Mouse (Mus musculus): ENCODE data around the gene Tom1.

Tom1 gene

DNA sequence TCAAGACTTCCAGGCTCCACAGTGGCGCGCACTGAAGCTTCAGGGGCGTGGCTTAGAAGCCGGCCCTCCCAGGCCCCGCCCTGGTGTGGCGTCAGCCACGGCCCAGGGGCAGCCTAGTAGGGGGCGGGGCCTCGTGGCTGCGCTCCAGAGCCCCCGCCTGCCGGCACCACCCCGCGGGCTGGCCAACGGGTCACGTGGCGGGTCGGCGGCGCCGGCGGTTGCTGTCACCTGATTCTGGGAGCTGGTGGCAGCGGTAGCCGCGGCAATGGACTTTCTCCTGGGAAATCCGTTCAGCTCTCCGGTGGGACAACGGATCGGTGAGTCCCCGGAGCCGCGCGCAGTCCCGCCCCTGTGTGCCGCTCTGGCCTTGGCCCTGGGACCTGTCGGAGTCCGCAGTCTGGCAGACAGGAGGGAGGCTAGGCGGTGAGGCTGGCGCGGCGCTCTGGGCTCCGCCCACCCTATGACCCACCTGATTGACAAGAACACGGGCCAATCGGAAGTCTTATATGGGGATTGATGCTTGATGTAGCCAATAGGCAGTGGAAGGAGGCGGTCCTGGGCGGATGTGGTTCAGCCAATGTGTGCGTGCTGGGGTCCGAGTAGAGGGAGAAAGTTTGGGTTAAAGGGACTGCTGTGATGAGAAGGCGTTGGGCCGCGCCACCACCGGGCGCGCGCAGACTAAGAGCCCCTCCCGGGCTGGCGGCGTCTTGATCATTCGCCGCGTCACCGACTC, at the start of gene Tom1:
Gene Tom1, plus strand, starts transcription at position 195 of the 733 bp plus-strand sequence.
- DNase-seq (ENCODE audit: low spot score): peak; percentile 96

GRCm38 (mm10) chr8:74987436-74987835, 46.1 kb upstream of the Tom1 start:
- DNase-seq (ENCODE audit: low spot score): no peak

DNA sequence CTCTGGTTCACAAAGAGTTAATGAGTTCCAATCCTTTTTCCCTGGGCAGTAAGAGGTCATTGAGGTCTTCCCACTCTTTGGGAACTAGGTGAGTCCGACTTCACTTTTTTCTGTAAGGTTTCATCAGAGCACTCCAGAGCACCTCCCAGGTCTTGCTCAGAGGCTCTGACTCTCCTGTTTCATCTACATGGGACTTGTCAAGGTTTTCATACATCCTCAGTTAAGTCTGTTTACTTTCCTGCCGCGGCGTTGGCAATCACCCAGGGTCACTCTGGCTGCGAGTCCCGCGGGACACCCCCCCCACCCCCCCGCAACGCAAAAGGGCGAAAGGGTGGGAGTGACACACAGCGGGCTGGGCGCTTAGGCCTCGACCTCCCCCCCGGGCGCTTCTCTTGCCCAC, 43.5 kb upstream of the Tom1 start:
- no peak for DNase-seq (ENCODE audit: low spot score)

- DNase-seq (ENCODE audit: low spot score): no peak
Measured at GRCm38 (mm10) chr8:74993081-74993474, 40.4 kb upstream of the Tom1 start, which contains the start of gene Hmgxb4. TSS of gene Hmgxb4 (plus strand) at chr8:74993356.

GRCm38 (mm10) chr8:74993475-74994451, 39.7 kb upstream of the Tom1 start:
- peak; percentile 86 for DNase-seq (ENCODE audit: low spot score)

DNA sequence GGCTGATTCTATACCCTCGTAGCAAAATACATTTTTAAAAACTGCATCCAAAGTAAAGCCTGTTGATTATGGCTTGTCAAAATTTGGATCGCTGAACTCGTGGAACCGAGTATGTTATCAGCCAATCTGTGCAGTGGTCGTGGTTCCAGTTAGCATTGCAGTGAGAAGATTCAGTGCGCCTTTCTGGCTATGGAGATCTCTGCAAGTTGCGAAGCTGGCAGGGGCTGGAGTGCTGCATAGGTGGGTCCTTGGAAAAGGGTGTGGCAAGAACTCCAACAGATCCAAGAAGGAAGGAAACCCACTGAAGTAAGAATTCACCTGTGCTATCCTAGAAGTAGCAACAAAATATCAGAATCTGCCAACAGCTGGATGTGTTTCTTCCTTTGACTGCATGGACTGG, 39.0 kb upstream of the Tom1 start:
- no peak for DNase-seq (ENCODE audit: low spot score)

- no peak for DNase-seq (ENCODE audit: low spot score)
Measured at GRCm38 (mm10) chr8:75000431-75000830, 33.1 kb upstream of the Tom1 start.

- DNase-seq (ENCODE audit: low spot score): no peak
Measured at GRCm38 (mm10) chr8:75008826-75009225, 24.7 kb upstream of the Tom1 start.

DNA sequence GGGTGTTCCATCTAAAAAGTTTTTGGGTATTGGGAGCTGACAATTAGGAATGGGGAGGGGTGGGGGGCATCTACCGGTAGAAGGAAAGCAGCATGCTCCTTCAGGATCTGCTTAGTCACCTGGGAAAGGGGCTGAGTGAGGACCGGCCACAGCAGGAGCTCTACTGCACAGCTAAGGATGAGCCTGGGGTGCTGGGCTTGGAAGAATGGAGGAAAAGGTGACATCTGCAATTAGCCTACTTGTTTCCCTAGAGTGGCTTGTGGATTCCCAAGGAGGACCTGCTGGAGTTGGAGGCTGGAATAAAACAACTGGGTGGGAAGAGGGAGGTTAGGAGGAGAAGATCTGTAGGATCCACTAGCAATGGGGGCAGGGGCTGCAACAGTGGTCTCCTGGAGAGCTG, 19.9 kb upstream of the Tom1 start:
- no peak for DNase-seq (ENCODE audit: low spot score)

DNA sequence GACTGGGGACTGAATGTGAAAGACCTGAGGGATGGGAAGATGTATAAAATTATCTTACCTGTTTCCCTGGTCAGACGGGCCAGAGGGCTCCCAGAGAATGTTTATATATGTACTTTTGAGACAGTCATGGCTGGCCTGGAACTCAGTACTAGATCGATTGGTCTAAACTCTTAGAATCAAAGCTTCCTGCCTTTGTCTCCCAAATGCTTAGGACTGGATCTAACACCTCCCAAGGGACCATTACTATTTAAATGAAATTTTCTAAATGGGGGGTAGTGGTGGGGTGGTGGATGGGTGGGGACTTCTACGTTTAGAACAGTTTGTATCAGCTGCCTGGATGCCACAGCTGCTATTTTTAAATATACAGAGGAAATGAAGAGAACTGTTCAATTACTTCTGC, 19.5 kb upstream of the Tom1 start:
- DNase-seq (ENCODE audit: low spot score): no peak

DNA sequence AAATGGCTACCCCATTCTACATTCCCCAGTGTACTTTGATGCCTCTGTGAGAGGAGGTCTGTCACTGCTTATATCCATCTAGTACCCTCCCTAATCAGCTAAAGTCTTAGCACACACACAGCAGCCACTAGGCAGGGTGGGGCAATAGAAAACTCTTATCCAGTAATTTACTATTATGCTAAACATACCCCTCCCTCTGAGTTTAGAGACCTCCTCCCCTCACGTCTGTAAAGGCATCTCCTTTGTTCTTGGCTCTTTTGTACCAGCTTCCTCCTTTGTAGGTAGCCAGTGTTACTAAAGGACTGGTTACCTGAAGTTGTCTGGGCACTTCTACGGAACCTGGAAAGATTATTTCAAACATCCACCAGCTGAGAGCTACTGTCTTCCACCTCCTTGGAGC, 17.5 kb upstream of the Tom1 start:
- no peak for DNase-seq (ENCODE audit: low spot score)

DNA sequence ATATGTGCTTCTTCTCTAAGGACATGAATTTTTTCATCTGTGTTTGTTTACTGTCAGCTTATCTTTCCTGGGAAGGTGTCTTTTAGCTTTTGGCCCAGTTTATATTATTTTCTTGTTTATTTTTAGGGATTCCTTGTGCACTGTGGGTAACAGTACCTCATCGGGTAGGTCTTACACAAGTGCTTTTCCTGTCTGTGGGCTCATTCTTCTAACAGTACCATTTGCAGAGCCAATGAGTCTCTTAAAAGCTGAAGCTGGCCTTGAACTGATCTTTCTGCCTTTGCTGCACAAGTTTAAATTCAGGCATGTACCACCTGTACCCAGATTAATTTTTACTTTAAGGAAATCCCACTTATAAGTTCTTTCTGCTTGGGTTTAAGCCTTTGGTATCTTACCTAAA, 17.1 kb upstream of the Tom1 start:
- no peak for DNase-seq (ENCODE audit: low spot score)

DNA sequence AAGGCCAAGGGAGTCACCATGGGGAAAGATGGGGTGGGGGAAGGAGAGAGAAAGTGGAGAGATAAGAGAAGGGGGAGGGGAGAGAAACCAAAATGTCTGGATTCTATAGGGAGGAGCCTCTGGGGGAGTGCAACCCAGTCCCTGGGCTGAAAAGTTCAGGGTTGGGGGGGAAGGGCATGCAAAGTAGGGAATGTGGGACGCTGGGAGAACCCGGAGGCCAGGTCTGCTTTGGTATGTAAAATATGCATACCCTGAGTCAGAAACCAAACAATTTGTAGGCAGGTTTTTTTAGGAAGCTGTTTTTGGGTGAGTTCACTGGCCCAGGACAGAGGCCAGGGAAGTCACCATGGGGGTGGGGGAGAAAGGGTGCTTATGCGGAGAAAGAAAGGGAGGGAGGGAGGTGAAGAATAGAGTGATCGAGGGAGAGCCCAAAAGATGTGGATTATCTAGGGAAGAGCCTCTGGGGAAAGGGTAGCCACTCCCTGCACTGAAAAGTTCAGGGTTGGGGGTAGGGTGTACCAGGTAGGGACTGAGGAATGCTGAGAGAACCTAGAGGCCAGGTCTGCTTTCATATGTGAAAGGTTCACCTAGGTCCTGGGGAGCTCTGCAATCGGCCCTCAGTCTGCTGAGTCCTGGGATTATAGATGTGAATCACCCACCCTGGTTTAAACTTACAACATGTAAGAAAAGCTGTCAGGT, 15.1 kb upstream of the Tom1 start:
- DNase-seq (ENCODE audit: low spot score): no peak

DNA sequence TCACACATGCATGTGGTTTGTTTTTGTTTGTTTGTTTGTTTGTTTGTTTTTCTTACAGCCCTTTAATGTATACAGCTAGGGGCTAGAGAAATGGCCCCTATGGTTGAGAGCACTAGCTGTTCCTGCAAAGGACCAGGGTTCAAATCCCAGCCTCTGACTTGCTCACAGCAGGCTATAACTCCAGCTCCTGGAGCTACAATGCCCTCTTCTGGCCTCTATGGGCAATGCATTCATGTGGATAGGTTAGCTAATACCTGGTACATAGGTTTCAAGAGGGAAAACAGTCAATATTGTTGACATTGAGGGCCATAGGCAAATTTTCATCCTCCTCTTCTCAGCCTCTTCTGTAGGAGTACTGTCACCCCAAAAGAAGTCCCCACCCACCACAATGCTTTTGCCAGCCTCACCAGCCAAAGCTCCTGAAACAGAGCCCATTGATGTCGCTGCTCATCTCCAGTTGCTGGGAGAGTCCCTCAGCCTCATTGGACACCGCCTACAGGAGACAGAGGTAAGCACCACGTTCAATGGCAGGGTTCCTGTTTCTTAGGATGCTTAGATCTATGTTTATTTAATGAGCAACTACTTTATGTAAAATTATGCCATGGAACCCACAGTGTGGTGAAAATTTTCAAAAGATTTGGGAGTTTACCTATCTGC, 9.7 kb upstream of the Tom1 start:
- DNase-seq (ENCODE audit: low spot score): no peak

- no peak for DNase-seq (ENCODE audit: low spot score)
Measured at GRCm38 (mm10) chr8:75025809-75026208, 7.7 kb upstream of the Tom1 start.

- DNase-seq (ENCODE audit: low spot score): no peak
Measured at GRCm38 (mm10) chr8:75030453-75031024, 3.0 kb upstream of the Tom1 start.

GRCm38 (mm10) chr8:75032961-75033360, 544 bp upstream of the Tom1 start:
- DNase-seq (ENCODE audit: low spot score): no peak

- no peak for DNase-seq (ENCODE audit: low spot score)
Measured at GRCm38 (mm10) chr8:75034285-75034684, 780 bp downstream of the Tom1 start.

GRCm38 (mm10) chr8:75035640-75036039, 2.1 kb downstream of the Tom1 start:
- no peak for DNase-seq (ENCODE audit: low spot score)

DNA sequence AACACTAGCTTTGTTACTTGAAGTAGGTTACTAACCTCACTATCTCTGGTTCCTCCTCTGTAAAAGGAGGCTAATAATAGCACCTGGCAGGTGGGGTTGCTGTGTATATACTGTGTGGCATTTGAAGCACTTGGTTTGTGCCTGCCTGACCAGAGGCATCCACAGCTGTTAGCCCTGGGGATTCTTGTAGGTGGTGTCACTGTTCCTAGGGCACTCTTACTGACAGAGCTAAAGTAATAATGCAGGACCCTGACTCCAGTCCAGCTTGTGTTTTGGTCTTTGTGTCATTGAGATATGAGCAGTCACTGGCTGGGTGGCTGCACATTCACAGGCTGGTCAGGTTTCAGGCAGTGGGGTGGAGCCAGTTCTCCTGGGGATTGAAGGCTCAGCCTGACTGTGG, 5.0 kb downstream of the Tom1 start:
- no peak for DNase-seq (ENCODE audit: low spot score)

- no peak for DNase-seq (ENCODE audit: low spot score)
Measured at GRCm38 (mm10) chr8:75039754-75040153, 6.2 kb downstream of the Tom1 start.

- DNase-seq (ENCODE audit: low spot score): no peak
Measured at GRCm38 (mm10) chr8:75042171-75042570, 8.7 kb downstream of the Tom1 start.

All from T-cell, adult 2 months (primary cell).